In genomic region chr2:20532623-20533022, GRCm38 (mm10) we compare ENCODE assay signal across 21 mouse cellular contexts.
"Had no signal": no experiment of that assay in that cellular context is flagged by ENCODE, and none has a peak within 500 bp of the region (broad histone marks: within the 10 kb centered on the region; RNA-seq: fewer than 3 reads in every experiment).

No protein-coding gene starts in this region.

- DNase-seq: gastrocnemius, postnatal 14 days; gastrocnemius, postnatal 36 days; heart, adult 2 months; heart, postnatal 14 days; heart, postnatal 36 days; kidney, adult 18-20 months; kidney, adult 8-10 months; kidney, postnatal 10 days; kidney, postnatal 25 days; kidney, postnatal 4 days; left cerebral cortex, postnatal 4 days; liver, embryonic 13.5 days had no signal

- H3K9me3 ChIP-seq: heart, embryonic 13.5 days; heart, embryonic 15.5 days; hindbrain, embryonic 13.5 days; limb, embryonic 13.5 days; limb, embryonic 15.5 days; liver, embryonic 13.5 days; liver, embryonic 15.5 days had no signal

- H3K36me3 ChIP-seq: heart, embryonic 15.5 days; hindbrain, embryonic 13.5 days; liver, embryonic 13.5 days; liver, embryonic 15.5 days had no signal

- H3K4me2 ChIP-seq: heart, embryonic 11.5 days; heart, embryonic 13.5 days; heart, embryonic 15.5 days; hindbrain, embryonic 13.5 days; limb, embryonic 13.5 days; limb, embryonic 15.5 days; liver, embryonic 13.5 days; liver, embryonic 15.5 days had no signal

- H3K27me3 ChIP-seq: heart, embryonic 13.5 days; heart, embryonic 15.5 days; hindbrain, embryonic 13.5 days; limb, embryonic 13.5 days; limb, embryonic 15.5 days; liver, embryonic 13.5 days; liver, embryonic 15.5 days had no signal

- H3K9ac ChIP-seq: heart, embryonic 13.5 days; heart, embryonic 15.5 days; hindbrain, embryonic 13.5 days; limb, embryonic 13.5 days; limb, embryonic 15.5 days; liver, embryonic 13.5 days; liver, embryonic 15.5 days had no signal

- H3K27ac ChIP-seq: heart, adult 2 months; heart, embryonic 13.5 days; heart, embryonic 15.5 days; hindbrain, embryonic 13.5 days; hindbrain, postnatal 0 days; layer of hippocampus, adult 2 months; limb, embryonic 13.5 days; limb, embryonic 15.5 days; liver, embryonic 13.5 days; liver, embryonic 15.5 days had no signal

- H3K4me3 ChIP-seq: heart, adult 2 months; heart, embryonic 13.5 days; heart, embryonic 15.5 days; hindbrain, embryonic 13.5 days; layer of hippocampus, adult 2 months; limb, embryonic 13.5 days; limb, embryonic 15.5 days; liver, embryonic 13.5 days; liver, embryonic 15.5 days had no signal

- ATAC-seq: hindbrain, postnatal 0 days had no signal

- H3K4me1 ChIP-seq: heart, embryonic 15.5 days; hindbrain, embryonic 13.5 days; limb, embryonic 13.5 days; limb, embryonic 15.5 days; liver, embryonic 13.5 days; liver, embryonic 15.5 days had no signal
